Mouse (Mus musculus) hindbrain, postnatal 0 days (tissue): ENCODE measurements around the gene Tex29. TPM values are rescaled to one million over a fixed set of nuclear protein-coding genes. Genes with fewer than 3 reads are reported as not detected.
A peak's percentile ranks its signal among the peaks of the same experiment; 100 is the strongest.

Experiments
- ATAC-seq: fragments of 200-750 bp; cut with Nextera tagmentation; 2 replicates; pipeline ENCODE4 v1.8.0; 2017; ENCODE audit warnings: mild to moderate bottlenecking, moderate TSS enrichment, moderate library complexity
- DNase-seq: peaks from one replicate; pipeline ENCODE4 v3.0.0-alpha.2; 2015; ENCODE audit warnings: low spot score
- H3K27ac ChIP-seq: fragments of 300-500 bp; sonication (generic); 2 replicates; pipeline ENCODE4 v1.5.1; 2014; ENCODE audit warnings: mild to moderate bottlenecking
- H3K27me3 ChIP-seq: fragments of 300-500 bp; sonication (generic); 2 replicates; pipeline ENCODE4 v1.6.1; 2014; ENCODE audit warnings: low read length, mixed read lengths; ENCODE audit not compliant: insufficient read depth
- H3K36me3 ChIP-seq: fragments of 300-500 bp; sonication (generic); 2 replicates; pipeline ENCODE4 v1.6.1; 2014; ENCODE audit warnings: low read length, mixed read lengths; ENCODE audit not compliant: insufficient read depth
- H3K4me1 ChIP-seq: fragments of 300-500 bp; sonication (generic); 2 replicates; pipeline ENCODE4 v1.6.1; 2014; ENCODE audit warnings: antibody characterized with exemption, low read length, mixed read lengths; ENCODE audit not compliant: insufficient read depth
- H3K4me2 ChIP-seq: fragments of 300-500 bp; sonication (generic); 2 replicates; pipeline ENCODE4 v1.6.1; 2014; ENCODE audit warnings: low read depth, mild to moderate bottlenecking, low read length, moderate library complexity, mixed read lengths
- H3K4me3 ChIP-seq: fragments of 300-500 bp; sonication (generic); 2 replicates; pipeline ENCODE4 v1.5.1; 2014; ENCODE audit warnings: low read length
- H3K9ac ChIP-seq: fragments of 300-500 bp; sonication (generic); replicated peaks from 2 replicates; pipeline ENCODE4 v1.6.1; 2014; ENCODE audit warnings: mild to moderate bottlenecking, low read length, moderate library complexity, mixed read lengths
- H3K9me3 ChIP-seq: fragments of 300-500 bp; sonication (generic); 2 replicates; pipeline ENCODE4 v1.6.1; 2016; ENCODE audit warnings: low read length, mixed read lengths
- CTCF ChIP-seq: IDR thresholded peaks from 2 replicates; pipeline ENCODE4 v1.5.1; 2016; ENCODE audit warnings: antibody characterized with exemption, control low read depth, low read depth
- WGBS: fragments of 180-500 bp; shearing (Covaris S2); extraction: QIAGEN DNeasy Blood & Tissue Kit; methylation state at CpG from one replicate; pipeline ENCODE4 v1.1.7; 2014; 5-methylcytosine and 5-hydroxymethylcytosine counted together
- polyA plus RNA-seq: library from polyadenylated mRNA; unstranded; fragments of >200 nt; fragmentation: Nextera tagmentation; extraction: Ambion mirVana; gene quantifications from 2 replicates; pipeline ENCODE4 v1.2.1, GENCODE M21; 2015
- total RNA-seq: library from RNA; depleted of rRNA; stranded (reverse); fragments of >200 nt; gene quantifications from 2 replicates; pipeline ENCODE4 v1.2.3, GENCODE M21; 2014; rRNA removed

The Tex29 gene
- total RNA-seq = not detected in 2 replicates
- polyA plus RNA-seq = 0.58 and 1.3 TPM in 2 replicates

GRCm38 (mm10) chr8:11840174-11840573, at the start of gene Tex29:
Gene Tex29 (plus strand): TSS chr8:11840474.
- TF ChIP-seq CTCF = no peak
- 90% methylated on average over 5 of the region's 5 CpGs for WGBS
- Histone ChIP-seq H3K9ac (no peak within 1 kb of the TSS), H3K4me1 (peaks cover 32% of the 10 kb centered on the region), H3K27ac (0 out of 2 replicates have a peak within 1 kb of the TSS, but pooled peaks have one; percentile 0), H3K27me3 (no peaks in the 10 kb centered on the region), H3K9me3 (no peaks in the 10 kb centered on the region), H3K4me2 (no peak within 1 kb of the TSS), H3K36me3 (peaks cover 1% of the 10 kb centered on the region), H3K4me3 (no peak within 1 kb of the TSS)
- DNase-seq (no peak), ATAC-seq (no peak)

- Histone ChIP-seq H3K4me3 (no peak overlapping the region), H3K9ac (no peak overlapping the region), H3K27ac (no peak overlapping the region), H3K36me3 (peaks cover 17% of the 10 kb centered on the region; the same call in 1 of the 2 replicates), H3K9me3 (no peaks in the 10 kb centered on the region), H3K27me3 (no peaks in the 10 kb centered on the region), H3K4me2 (no peak overlapping the region), H3K4me1 (0 out of 2 replicates have a peak, but pooled peaks cover 5% of the 10 kb centered on the region)
- DNase-seq = peak; percentile 40
- no peak for ATAC-seq
- TF ChIP-seq CTCF = no peak
Observed at GRCm38 (mm10) chr8:11794956-11795355, 45.3 kb upstream of the Tex29 start.

- Histone ChIP-seq H3K27me3 (no peaks in the 10 kb centered on the region), H3K4me3 (no peak overlapping the region), H3K4me2 (peak overlapping the region; percentile 19; the same call in 1 of the 2 replicates), H3K36me3 (peaks cover 10% of the 10 kb centered on the region; the same call in 1 of the 2 replicates), H3K27ac (peak overlapping the region; percentile 70), H3K4me1 (0 out of 2 replicates have a peak, but pooled peaks cover 5% of the 10 kb centered on the region), H3K9me3 (no peaks in the 10 kb centered on the region), H3K9ac (no peak overlapping the region)
- DNase-seq = peak; percentile 60
- 49% methylated on average over 8 of the region's 8 CpGs for WGBS
- TF ChIP-seq CTCF = no peak
- ATAC-seq = peak; percentile 85
Observed at GRCm38 (mm10) chr8:11797128-11797527, 43.1 kb upstream of the Tex29 start.

- Histone ChIP-seq H3K27ac (peak overlapping the region; percentile 70), H3K4me1 (0 out of 2 replicates have a peak, but pooled peaks cover 5% of the 10 kb centered on the region), H3K4me2 (peak overlapping the region; percentile 19; the same call in 1 of the 2 replicates), H3K36me3 (peaks cover 4% of the 10 kb centered on the region; the same call in 1 of the 2 replicates), H3K27me3 (no peaks in the 10 kb centered on the region), H3K4me3 (no peak overlapping the region), H3K9me3 (no peaks in the 10 kb centered on the region), H3K9ac (no peak overlapping the region)
- peak; percentile 75 for DNase-seq
- 52% methylated on average over 14 of the region's 14 CpGs for WGBS
- peak; percentile 82 for ATAC-seq
- TF ChIP-seq CTCF = no peak
Observed at GRCm38 (mm10) chr8:11797729-11798479, 42.4 kb upstream of the Tex29 start.

- H3K4me3 ChIP-seq = no peak overlapping the region
- no peak overlapping the region for H3K9ac ChIP-seq
- no peaks in the 10 kb centered on the region for H3K27me3 ChIP-seq
- H3K4me1 ChIP-seq = 0 out of 2 replicates have a peak, but pooled peaks cover 5% of the 10 kb centered on the region
- peak overlapping the region; percentile 70 for H3K27ac ChIP-seq
- H3K9me3 ChIP-seq = no peaks in the 10 kb centered on the region
- no peak overlapping the region for H3K4me2 ChIP-seq
- TF ChIP-seq CTCF = no peak
- ATAC-seq = peak; percentile 70
- peaks cover 5% of the 10 kb centered on the region; the same call in 1 of the 2 replicates for H3K36me3 ChIP-seq
- no peak for DNase-seq
- 74% methylated on average over 4 of the region's 4 CpGs for WGBS
Observed at GRCm38 (mm10) chr8:11798480-11798867, 41.8 kb upstream of the Tex29 start.

- Histone ChIP-seq H3K4me1 (0 out of 2 replicates have a peak, but pooled peaks cover 5% of the 10 kb centered on the region), H3K27ac (no peak overlapping the region), H3K27me3 (no peaks in the 10 kb centered on the region), H3K9ac (no peak overlapping the region), H3K4me3 (no peak overlapping the region), H3K4me2 (no peak overlapping the region), H3K36me3 (peaks cover 5% of the 10 kb centered on the region; the same call in 1 of the 2 replicates), H3K9me3 (no peaks in the 10 kb centered on the region)
- ATAC-seq = no peak
- no peak for DNase-seq
- 87% methylated on average over 3 of the region's 3 CpGs for WGBS
- TF ChIP-seq CTCF = no peak
Observed at GRCm38 (mm10) chr8:11799098-11799497, 41.2 kb upstream of the Tex29 start.
